Mouse (Mus musculus): ENCODE results near the gene Polr1a.

Polr1a gene

DNA sequence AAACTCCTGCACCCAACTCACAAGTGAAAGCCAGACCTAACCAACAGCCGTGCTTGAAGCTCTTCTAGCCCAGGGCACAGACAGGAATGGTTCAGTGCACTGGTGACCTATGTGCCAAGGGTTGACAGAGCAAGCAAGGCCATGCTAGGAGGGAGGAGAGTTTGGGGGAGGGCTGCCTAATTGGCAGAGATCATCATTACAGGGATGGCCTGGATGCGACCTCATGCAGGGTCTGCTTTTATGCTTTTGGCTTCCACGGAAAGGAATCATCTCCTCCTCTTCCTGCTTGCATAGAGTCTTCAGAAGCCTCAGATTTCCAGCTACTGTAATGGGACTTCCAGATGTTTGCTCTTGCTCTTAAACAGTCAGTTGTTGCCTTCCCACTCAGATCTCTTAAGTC, 40.9 kb downstream of the Polr1a start:
- DNase-seq (ENCODE audit: low spot score in 2 of 2), result no peak

DNA sequence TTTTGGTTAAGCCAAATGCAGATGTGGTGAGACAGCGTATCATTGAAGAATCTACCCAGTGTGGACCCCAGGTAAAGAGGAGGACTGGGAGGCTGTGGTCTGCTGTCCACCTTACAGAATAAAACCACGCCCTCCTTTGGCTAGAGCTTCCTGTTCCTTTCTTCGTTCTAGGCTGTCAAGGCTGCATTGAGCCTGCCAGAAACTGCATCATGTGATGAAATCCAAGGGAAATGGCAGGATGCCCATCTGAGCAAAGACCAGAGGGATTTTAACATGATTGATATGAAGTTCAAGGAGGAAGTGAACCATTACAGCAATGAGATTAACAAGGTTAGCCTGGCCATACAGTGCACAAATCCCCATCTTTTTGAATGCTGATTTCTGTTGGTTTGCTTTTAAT, 41.7 kb downstream of the Polr1a start:
- DNase-seq (ENCODE audit: low spot score in 2 of 2), result no peak

GRCm38 (mm10) chr6:71951192-71951591, 42.3 kb downstream of the Polr1a start:
- no peak for DNase-seq (ENCODE audit: low spot score in 2 of 2)

GRCm38 (mm10) chr6:71962119-71962518, 53.3 kb downstream of the Polr1a start:
- no peak for DNase-seq (ENCODE audit: low spot score in 2 of 2)

DNA sequence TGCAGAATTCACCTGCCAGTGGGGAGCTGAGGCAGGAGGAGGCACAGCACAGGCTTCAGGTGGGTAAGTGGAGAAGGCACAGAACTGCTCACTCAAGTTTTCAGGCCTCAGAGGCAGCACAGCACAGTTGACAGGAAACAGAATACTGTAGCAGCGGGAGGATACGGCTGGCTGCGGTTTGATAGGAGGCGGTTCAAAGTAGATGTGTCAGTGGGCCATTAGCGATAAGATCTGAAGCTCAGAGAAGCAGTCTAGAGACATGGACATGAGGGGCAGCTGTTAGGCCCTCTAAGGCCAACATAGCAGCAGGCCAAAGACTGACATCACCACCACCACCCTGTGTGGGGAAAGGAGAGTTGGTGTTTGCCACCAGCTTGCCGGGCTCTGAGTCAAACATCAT, 53.9 kb downstream of the Polr1a start:
- no peak for DNase-seq (ENCODE audit: low spot score in 2 of 2)

DNA sequence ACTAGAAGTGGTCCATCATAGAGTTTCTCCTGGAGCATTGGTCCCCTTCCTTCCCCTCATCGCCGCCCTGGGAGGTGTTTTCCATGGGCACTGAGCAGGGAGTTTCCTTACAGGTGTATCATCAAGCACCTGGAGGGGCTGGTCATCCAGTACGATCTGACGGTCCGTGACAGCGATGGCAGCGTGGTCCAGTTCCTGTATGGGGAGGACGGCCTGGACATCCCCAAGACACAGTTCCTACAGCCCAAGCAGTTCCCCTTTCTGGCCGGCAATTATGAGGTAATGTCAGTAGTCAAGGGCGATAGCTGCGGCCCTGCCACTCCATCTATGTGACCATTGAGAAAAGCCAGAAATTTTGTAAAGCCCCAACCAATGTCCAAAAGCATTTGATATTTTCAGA, 54.7 kb downstream of the Polr1a start:
- no peak for DNase-seq (ENCODE audit: low spot score in 2 of 2)

GRCm38 (mm10) chr6:71966683-71967303, 57.9 kb downstream of the Polr1a start:
- DNase-seq (ENCODE audit: low spot score in 2 of 2), result no peak

DNA sequence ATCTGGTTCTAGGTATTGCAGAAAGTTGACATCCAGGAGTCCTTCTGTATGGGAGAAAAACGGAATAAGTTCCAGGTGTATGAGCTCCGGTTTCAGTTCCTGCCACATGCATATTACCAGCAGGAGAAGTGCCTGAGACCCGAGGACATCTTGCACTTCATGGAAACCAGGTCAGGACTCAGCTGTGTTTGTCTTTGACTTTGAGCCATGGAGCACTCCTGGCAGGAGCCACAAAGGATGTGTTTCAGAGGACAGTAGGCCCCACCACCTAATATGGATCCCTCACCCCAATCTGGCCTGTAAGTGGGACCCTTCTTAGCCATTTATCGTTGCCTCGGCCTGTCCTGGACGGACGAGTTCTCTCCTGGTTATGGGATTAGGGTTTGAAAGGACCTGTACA, 59.0 kb downstream of the Polr1a start:
- DNase-seq (ENCODE audit: low spot score in 2 of 2), result no peak

DNA sequence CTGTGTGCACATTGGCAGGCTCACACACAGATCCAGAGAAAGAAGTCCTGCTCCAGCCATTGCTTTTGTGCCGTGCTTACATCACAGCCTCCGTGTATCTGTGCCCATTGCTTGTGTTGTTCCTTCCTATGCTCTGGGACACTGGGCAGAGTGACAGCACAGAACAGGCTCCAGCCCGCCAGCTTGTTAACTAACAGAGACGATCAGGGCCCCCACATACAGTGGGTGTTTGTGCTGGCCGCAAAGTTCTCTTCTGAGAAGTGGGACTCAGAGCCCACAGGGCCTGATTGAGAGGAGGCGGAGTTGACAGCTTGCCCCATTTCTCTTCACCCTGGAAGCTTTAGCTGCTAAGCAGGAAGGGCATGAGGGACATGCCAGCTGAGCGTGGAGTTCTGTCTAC, 60.6 kb downstream of the Polr1a start:
- peak in 1 of 2 experiments; percentile 36 for DNase-seq (ENCODE audit: low spot score in 2 of 2)

DNA sequence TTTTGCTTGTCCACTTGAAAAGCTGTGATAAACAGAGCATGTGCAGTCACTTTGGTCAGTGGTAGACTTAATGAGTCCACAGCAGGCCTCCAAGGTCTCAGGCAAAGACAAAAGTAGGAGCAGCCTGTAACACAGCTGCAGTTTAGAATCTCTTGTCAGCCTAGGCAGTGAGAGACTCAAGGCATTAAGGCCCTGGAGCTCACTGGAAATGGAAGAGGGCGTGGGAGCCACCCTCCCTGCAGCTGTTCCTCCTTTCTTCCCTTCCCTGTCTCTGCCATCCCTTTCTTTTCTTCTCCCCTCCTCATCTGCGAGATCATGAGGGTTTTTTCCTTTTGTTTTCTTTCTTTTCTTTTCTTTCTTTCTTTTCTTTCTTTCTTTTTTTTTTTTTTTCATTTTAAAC, 61.3 kb downstream of the Polr1a start:
- no peak for DNase-seq (ENCODE audit: low spot score in 2 of 2)

- no peak for DNase-seq (ENCODE audit: low spot score in 2 of 2)
Measured at GRCm38 (mm10) chr6:71976592-71976991, 67.7 kb downstream of the Polr1a start.

DNA sequence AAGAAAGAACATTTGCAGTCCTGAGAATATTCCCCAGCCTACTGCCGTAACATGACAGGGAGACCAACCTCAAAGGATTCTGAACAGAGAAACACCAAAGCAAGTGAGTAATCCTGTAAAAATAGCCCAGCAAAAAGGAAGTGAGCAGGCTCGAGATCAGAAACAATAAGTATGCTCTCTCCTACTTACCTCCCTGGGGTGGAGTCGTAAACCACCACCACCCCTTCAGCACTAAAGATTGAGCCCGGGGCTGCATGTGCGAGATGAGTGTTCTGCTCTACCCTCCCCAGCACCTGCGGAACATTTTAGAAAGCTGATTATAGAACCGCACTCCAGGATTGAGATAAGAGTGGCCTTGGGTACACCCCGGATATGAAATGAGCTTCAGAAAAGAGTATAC, 71.3 kb downstream of the Polr1a start:
- DNase-seq (ENCODE audit: low spot score in 2 of 2), result no peak

GRCm38 (mm10) chr6:71980587-71980986, 71.7 kb downstream of the Polr1a start:
- DNase-seq (ENCODE audit: low spot score in 2 of 2), result no peak

DNA sequence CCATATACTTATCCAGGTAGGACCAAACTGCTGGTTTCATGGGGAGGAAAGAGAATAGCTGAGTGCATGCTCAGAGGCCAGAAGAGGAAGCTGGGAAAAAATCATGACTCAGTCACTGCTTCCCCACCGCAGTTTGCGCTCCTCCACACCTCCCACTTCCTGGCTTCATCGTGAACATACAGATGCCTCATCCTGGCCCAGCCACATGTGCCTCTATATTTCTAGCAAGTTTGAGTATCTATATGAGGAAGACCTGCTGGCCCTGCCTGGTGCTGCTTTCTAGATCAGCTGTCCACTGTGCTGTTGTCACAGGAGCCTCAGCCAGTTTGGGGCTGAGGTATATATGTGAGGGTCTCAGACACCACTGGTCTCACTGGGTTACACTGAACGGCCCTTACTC, 72.6 kb downstream of the Polr1a start:
- DNase-seq (ENCODE audit: low spot score in 2 of 2), result no peak

- DNase-seq (ENCODE audit: low spot score in 2 of 2), result no peak
Measured at GRCm38 (mm10) chr6:71985984-71986383, 77.1 kb downstream of the Polr1a start.

DNA sequence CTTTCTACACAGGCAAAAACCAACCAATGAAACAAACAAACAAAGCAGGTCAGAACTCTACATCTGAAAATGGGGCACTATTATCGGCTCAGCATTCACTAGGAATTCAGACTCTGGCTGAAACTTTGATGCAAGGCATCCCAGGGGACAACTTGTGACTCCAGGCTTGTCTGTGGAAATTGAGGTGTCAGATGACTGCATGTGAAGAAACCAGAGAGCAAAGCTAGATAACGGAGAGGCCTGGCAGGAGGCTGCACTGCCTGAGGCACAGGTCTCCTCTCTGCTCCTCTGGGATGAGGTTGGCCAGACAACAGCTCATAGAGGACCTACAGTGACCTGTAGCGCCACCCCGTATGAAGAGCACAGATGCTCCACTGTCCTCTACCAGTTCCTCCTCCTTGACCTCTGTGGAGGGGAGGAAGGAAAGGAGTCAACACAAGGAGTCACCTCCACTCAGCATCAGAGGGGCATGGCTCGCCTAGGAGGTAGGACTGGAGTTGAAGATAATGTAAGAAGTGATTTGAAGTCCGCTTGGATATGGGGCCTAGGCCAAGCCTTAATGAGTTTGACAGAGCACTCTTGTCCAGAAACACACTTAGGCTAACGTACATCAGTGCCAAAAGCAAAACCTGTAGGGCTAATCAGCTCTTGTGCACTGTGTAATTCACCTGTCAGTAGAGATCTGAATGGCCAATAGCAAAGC, 78.8 kb downstream of the Polr1a start:
- no peak for DNase-seq (ENCODE audit: low spot score in 2 of 2)

DNA sequence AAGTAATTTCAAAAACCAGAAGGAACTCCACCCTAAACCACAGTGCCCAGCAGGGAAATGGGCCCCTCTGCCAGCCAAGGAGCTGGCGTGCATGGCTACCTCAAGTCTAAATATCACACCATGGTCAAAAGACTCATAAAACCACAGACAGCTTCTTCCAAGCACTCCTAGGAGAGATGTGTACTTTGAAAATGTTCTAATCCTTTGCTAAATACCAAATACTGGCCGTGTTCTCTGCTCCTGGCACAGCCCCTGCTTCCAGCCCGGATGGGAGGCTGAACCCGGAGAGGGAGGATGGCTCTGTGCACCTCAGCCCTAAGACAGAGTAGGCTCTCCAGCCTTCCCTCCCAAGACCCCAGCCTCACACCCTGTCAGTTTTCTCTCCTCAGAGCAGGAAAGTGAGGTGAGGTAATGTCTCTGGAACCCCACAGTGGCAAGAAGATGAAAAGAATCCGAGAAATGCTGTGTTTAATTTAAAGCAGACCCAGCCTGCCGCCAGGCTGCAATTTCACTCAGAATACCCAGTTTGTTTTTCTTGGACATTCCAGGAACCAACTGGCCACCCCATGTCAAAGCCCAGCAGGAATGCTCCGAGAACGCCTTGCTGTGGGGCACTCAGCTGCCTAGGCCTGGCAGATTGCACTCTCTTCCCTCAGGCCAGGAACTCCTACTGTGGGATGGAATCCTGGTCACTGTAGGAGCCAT, 80.9 kb downstream of the Polr1a start:
- DNase-seq (ENCODE audit: low spot score in 2 of 2), result no peak

DNA sequence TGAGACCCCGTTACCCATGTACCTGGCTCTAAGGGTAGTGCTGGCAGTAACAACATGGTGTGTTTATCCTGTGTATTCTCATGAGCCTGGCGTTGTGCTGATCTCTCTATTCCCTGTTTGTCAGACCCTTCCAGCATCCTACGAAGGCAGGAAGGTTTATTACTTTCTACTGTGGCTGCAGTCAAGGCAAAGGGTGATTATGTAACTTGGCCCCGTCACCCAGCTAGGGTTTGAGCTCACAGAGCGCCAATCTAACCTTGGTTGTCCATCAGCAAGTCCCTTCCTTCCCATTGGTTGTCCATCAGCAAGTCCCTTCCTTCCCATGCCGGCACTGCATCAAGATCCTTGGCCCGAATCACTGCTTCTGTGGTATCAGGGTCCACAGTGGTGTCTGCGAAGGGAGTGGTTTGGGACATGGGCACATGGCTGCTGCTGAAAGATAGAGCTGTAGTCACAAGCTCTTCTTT, 81.6 kb downstream of the Polr1a start:
- DNase-seq (ENCODE audit: low spot score in 2 of 2), result no peak

- DNase-seq (ENCODE audit: low spot score in 2 of 2), result no peak
Measured at GRCm38 (mm10) chr6:71991190-71991932, 82.5 kb downstream of the Polr1a start.

DNA sequence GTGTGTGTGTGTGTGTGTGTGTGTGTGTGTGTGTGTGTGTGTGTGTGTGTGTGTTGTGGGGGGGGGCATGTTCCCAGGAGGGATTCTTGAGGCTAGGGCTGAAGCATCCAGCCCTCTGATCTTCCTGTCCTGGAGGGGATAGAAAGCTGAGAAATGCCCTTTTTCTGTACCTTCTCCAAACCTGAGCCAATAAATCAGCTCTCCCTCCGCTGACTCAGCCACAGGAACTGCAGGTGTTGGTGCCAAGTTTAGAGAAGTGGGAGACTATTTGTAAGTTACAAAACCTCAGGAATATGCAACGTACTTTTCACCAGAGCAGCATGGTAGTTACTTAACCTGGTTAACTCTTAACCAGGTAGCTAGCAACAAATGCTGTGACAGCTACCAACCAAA, 83.1 kb downstream of the Polr1a start:
- no peak for DNase-seq (ENCODE audit: low spot score in 2 of 2)

DNA sequence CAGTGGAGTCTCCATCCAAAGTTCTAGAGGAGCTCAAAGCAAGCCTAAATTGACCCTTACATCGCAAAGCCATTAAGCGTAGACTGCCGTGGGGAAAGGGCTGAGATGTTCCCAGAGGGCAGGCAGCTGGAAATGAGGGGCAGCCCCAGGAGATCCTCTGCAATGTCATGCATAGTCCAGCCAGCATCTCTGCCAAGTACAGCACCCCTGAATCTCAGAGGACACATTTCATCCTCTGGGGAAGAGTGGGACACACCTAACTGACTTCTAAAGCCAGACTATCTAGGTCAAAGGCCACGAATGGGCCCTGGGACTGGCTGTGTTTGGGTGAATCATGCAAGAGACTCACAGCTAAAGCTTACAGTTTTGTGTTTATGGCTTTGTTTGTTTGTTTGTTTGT, 85.2 kb downstream of the Polr1a start:
- DNase-seq (ENCODE audit: low spot score in 2 of 2), result no peak

DNA sequence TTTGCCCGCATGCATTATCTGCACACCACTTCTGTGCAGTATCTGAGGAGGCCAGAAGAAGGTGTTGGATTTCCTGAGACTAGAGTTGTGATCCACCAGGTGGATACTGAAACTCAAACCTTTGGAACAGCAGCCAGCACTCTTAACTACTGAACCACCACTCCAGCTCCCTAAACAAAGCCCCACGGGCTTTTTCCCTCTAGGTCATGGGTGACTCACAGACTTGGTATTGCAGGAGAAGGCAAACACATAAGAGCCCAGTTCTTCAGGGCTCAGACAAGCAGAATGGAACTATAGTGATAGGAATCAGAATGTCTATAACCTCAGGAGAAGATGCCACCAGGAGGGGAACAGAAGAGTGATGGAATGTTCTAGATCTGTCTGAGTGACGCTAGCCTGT, 86.2 kb downstream of the Polr1a start:
- DNase-seq (ENCODE audit: low spot score in 2 of 2), result no peak
